Mouse (Mus musculus): ENCODE data around the gene Fnbp1.

GRCm38 (mm10) chr2:31092939-31093338 is 48.9 kb downstream of the Fnbp1 start:
- TF ChIP-seq CTCF (IDR thresholded peaks at IDR 0.05; ENCODE audit: borderline replicate concordance, insufficient read depth, low read depth, low read length) (no peak), POLR2A (IDR thresholded peaks at IDR 0.05; ENCODE audit: borderline replicate concordance, insufficient read depth, low read length) (no peak)

Measured in cerebellum, adult 2 months (tissue).